In genomic region chr4:153451516-153451915, GRCm38 (mm10) we compare ENCODE assay signal across 19 mouse cellular contexts. TPM values are rescaled to one million over a fixed set of nuclear protein-coding genes. Genes with fewer than 3 reads are reported as not detected.
DNase-seq lines count a peak whose midpoint lies in the region.
"Had no signal": no experiment of that assay in that cellular context is flagged by ENCODE, and none has a peak within 500 bp of the region (broad histone marks: within the 10 kb centered on the region; RNA-seq: fewer than 3 reads in every experiment).

No protein-coding gene starts in this region.

- peak; percentile 78 for DNase-seq in adrenal gland, adult 2 months
- peak; percentile 52 for DNase-seq in adrenal gland, postnatal 10 days
- peak; percentile 38 for DNase-seq in adrenal gland, postnatal 25 days
- no peak for DNase-seq in layer of hippocampus, postnatal 36 days
- no peak for DNase-seq in right cerebral cortex, postnatal 36 days (ENCODE audit: low spot score in 2 of 2)
- DNase-seq in MN1 (ENCODE audit: low spot score) = no peak
- no peak for DNase-seq in natural killer cell, adult 2 months (ENCODE audit: low spot score in 2 of 2)
- DNase-seq: cerebellum, adult 11 months; cerebellum, adult 18-20 months; cerebellum, adult 8-10 months; cerebellum, adult 9-11 months; cerebellum, postnatal 14 days; cerebellum, postnatal 36 days; embryo, embryonic 11 days had no signal

RNA-seq across cellular contexts. Expression of gene Ajap1, which starts 31.1 kb away (rescaled TPM):
- total RNA-seq in adrenal gland, adult 2 months (2021) = 1 to 10 TPM; 1.4 to 9.9 TPM
- 8.2 and 9.0 TPM in 2 replicates for polyA plus RNA-seq in adrenal gland, adult 2 months (2012; rRNA removed)
- 1 to 10 TPM; 4.9 to 8.5 TPM for total RNA-seq in adrenal gland, postnatal 10 days (2021)
- total RNA-seq in adrenal gland, postnatal 25 days (2021) = 5.4 and 13.4 TPM in 2 replicates
- 10 to 100 TPM; 43.9 to 52.3 TPM for total RNA-seq in layer of hippocampus, postnatal 36 days (2021)
- total RNA-seq: common myeloid progenitor, adult 5-6 weeks; MEL had no signal
- polyA plus RNA-seq: activated CD4-positive, CD25-positive, alpha-beta regulatory T cell, adult 4 months; erythroblast, embryonic 14.5 days; Patski had no signal

Comparison
In these comparisons a context has a peak if more than half of its experiments do, and no peak if none do; other contexts are left out.
1. DNase-seq: peak in adrenal gland, adult 2 months (single experiment), adrenal gland, postnatal 10 days (single experiment) and adrenal gland, postnatal 25 days (single experiment); none in layer of hippocampus, postnatal 36 days (0 of 2), right cerebral cortex, postnatal 36 days (0 of 2), MN1 (single experiment) and natural killer cell, adult 2 months (0 of 2).